Mouse (Mus musculus) ES-Bruce4 (cell line): ENCODE results near the gene Ttll10.

ENCODE experiments used
- CTCF ChIP-seq: IDR thresholded peaks from one replicate; pipeline ENCODE4 v1.8.1; 2011; ENCODE audit warnings: low read depth, low read length
- POLR2A ChIP-seq: IDR thresholded peaks from one replicate; pipeline ENCODE4 v1.8.1; 2011; ENCODE audit warnings: low read length; ENCODE audit not compliant: insufficient read depth

- TF ChIP-seq CTCF (no peak), POLR2A (no peak)
Observed at GRCm38 (mm10) chr4:156031255-156031592, 28.0 kb downstream of the Ttll10 start.
